Mouse (Mus musculus) liver, adult (tissue): ENCODE data around the gene Fhod1.

Experiments
- GATA4 ChIP-seq: IDR thresholded peaks from 2 replicates; pipeline ENCODE4 v1.6.1; 2014; ENCODE audit warnings: mild to moderate bottlenecking, low read length; ENCODE audit not compliant: insufficient replicate concordance

The Fhod1 gene

DNA sequence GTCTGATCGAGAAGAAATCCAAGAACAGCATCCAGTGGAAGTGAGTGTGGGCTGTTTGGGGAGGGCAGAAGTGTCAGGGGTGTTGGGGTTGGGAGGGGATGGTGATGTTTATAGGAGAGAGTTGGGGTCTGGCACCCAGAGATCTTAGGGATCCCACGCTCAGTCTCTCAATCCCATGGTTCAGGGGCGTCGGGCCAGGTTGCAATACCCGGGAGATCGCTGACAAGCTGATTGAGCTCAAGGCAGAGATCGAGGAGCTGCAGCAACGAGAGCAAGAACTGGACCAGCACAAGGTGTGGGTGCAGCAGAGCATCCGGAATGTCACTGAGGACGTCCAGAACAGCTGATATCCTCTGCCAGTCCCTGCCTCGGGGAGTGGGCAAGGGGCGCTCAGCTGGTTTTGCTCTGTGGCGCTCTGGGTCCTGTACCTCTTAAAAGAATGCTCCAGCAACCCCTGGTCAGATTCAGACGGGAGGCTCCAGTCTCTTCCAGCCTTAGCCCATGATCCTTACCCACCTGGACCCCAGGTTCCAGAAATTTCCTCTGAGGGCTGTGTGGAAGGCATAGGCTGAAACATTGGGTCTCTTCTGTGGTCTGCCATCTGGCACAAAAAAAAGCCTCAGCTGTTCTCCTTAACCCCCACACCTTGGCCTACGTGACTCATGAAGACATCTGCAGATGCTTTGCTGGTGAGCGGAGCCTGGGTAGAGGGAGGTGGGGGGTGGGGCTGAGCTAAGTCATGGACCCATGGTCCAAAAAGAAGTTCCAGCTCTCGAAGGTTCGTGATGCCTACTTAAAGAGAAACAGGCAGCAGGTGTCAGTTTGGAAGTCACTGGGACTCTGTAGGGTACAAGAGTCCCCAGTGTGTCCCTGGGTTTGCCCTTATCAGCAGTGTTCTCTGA is 49.2 kb downstream of the Fhod1 start:
- no peak for TF ChIP-seq GATA4

DNA sequence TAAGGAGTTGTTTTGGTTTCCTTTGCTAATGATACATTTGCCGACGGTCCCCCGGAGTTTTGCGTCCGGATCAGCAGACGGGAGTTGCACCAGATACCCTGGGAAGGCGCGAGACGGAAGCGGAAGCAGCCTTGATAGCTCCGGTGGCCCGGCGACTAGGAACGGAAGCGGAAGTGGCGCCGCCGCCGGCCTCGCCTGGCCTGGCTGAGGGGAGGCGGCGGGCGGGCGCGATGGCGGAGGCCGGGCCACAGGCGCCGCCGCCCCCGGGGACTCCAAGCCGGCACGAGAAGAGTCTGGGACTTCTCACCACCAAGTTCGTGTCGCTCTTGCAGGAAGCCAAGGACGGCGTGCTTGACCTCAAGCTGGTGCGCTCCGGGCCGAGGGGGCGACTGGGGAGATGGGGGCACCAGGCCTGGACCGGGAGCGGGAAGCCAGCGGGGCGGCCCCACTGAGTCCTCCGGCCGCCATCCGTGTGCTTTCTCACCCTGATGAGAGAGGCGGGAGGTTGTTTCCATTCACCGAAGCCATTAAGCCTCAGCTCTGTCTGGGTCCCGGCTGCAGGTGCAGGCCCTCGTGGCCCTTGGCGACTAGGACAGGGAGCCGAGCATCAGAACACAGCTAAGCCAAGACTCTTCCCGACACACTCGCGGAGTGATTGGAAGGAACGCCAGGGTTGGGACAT is 50.1 kb downstream of the Fhod1 start, which contains the start of gene E2f4:
TSS of gene E2f4 (plus strand) at position 153 of the 682 bp plus-strand sequence.
- TF ChIP-seq GATA4: peak; percentile 94; the same call in 1 of the 2 replicates

GRCm38 (mm10) chr8:105295895-105296573 is 51.7 kb downstream of the Fhod1 start, which contains the start of gene Exoc3l:
Gene Exoc3l, minus strand, starts transcription at chr8:105296101.
- TF ChIP-seq GATA4: peak; percentile 22; the same call in 1 of the 2 replicates

DNA sequence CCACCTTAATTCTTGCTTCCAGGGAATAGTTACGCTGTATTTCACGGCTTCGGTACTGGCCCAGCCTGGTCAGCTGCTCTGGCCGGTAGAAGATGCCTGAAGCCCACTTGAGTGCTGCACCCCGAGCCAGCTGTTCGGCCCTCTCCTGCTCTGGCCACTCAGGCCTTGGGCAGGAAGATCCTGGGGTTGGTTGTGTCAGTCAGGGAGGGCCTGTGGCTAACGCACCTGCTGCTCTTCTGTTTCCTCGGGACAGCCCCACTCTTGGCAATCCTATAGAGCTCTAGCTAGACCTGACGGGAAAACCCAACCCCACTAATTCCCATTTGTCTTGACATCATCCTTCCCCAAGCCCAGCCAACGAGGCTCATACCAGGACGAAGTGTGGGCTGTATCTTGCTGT is 52.5 kb downstream of the Fhod1 start:
- no peak for TF ChIP-seq GATA4

- no peak for TF ChIP-seq GATA4
Observed at GRCm38 (mm10) chr8:105294776-105295175, 53.0 kb downstream of the Fhod1 start.

GRCm38 (mm10) chr8:105293405-105293804 is 54.3 kb downstream of the Fhod1 start:
- no peak for TF ChIP-seq GATA4

DNA sequence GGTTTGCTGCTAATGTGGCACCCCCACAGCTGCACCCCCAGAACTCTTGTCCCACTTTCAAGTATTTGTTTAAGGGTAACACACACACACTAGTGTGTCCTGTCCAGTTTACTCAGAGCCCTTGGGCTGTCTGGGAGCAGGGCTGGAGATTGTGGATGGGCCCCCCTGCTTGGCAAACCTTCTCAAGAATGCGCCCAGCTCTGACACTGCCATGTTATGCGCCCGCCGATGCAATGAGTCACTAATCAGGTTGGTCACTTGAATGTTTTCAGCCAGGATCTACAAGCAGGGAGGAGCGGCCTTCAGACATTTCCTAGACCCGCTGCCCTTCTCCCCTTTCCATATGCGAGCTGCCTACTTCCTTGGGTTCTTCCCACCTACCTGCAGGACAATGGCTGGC is 55.3 kb downstream of the Fhod1 start:
- no peak for TF ChIP-seq GATA4

DNA sequence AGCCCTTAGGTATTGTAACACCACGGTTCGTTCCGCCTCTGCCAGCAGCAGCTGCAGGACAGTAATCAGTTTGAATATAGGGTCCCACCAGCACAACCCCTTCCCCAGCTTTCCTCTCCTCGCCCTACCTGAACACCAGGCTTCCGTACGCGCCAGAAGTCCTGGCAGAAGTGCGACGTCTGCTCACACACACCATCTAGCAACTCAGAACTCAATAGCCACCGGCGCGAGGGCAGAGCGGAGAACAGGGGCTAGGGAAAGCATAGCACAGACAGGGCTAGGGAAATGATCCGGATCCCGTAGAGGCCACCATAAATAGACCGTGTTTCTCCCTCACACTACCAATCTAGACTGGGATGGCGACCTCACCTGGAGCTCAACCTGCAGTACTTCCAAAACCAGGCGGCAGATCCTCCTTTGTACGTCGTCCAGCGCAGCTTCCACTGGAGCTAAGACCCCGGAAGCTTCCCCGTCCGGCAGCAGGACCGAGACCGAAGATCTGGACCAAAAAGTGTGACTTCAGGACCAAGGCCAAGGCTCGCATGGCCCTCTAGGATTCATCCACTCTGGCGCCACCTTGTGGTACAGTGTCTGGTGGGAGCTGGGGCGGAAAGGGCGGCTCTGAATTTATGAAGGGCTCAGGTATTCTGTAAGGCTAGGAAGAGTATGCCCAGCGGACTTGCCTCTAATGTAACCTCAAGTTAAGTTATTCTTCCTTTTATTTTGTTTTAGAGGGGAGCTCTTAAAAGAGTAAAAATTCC is 57.0 kb downstream of the Fhod1 start:
- TF ChIP-seq GATA4: no peak

DNA sequence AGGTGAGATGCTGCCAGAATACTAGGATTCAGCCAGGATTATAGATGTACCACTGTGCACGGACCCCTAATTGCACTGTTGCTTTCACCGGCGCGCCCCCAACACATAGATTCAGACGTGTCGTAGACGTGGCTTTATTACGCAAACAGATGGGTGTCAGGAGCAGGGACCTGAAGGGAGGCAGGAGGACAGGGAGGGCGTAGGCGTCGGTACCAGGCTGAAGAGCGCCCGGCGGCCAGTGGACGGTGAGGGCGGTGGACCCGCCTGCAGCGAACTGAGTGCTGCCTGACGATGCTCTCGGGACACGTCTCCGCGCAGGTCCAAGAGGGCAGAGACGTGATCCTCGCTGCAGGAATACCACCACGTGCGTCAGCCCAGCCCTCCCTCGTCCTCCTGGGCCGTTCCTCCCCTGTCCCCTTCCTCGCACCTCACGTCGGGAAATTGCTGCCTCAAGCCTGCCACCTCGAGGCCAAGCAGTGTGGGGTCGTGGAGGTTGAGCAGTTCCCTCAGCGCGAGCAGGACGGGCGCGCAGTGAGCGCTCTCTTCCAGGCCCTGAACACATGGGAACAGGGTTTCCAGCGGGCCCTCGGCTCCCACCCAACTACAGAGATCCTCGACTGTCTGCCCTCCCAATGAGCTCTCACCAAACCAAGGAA is 57.8 kb downstream of the Fhod1 start, which contains the start of gene 4931428F04Rik:
TSS of gene 4931428F04Rik (minus strand) at position 60 of the 656 bp plus-strand sequence.
- no peak for TF ChIP-seq GATA4

GRCm38 (mm10) chr8:105288958-105289732 is 58.6 kb downstream of the Fhod1 start:
- no peak; the same call in 1 of the 2 replicates for TF ChIP-seq GATA4

GRCm38 (mm10) chr8:105288231-105288630 is 59.5 kb downstream of the Fhod1 start:
- TF ChIP-seq GATA4: no peak

- TF ChIP-seq GATA4: no peak
Observed at GRCm38 (mm10) chr8:105286907-105287306, 60.8 kb downstream of the Fhod1 start.

GRCm38 (mm10) chr8:105285514-105285913 is 62.2 kb downstream of the Fhod1 start:
- TF ChIP-seq GATA4: no peak
